Mouse (Mus musculus): ENCODE results near the gene Pqlc3.
"Not testable (repeated sequence)": the region's sequence is repeated elsewhere in the genome, so short reads cannot be mapped to it uniquely, and the experiment has no call there.

DNA sequence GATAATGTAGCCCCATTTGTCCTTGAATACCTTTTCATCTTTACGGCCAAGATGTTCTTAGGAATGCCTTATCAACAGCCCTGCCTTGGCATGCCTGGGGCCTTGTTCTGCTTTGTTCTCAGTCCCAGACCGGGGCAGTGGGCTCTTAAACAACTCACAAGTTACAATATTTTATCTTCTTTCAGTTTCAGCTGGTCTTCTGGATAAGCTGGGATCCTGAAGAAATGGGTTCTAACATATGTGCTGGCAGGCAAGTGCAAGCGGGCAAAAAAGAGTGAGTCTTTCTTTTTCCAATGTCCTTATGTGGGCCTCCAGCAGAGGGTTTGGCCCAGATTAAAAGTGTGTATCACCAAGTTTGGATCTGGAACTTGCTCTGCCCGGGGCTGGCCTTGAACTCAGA, 20.9 kb upstream of the Pqlc3 start:
- TF ChIP-seq CTCF (IDR thresholded peaks at IDR 0.05; ENCODE audit: low read depth, low read length); GATA1 (IDR thresholded peaks at IDR 0.05; ENCODE audit: borderline replicate concordance, low read length): not testable (repeated sequence)
